Mouse (Mus musculus): ENCODE measurements around the gene Cbr4. TPM values are rescaled to one million over a fixed set of nuclear protein-coding genes. Genes with fewer than 3 reads are reported as not detected.

Cbr4 gene
- total RNA-seq, 2 experiments from 2014 or later: 18.6 to 19.1 TPM

GRCm38 (mm10) chr8:61497110-61497509 is 9.6 kb downstream of the Cbr4 start:
- Histone ChIP-seq H3K27ac (no peak overlapping the region), H3K4me3 (no peak overlapping the region)
- no peak for TF ChIP-seq CTCF (IDR thresholded peaks at IDR 0.05)
- no peak for DNase-seq (ENCODE audit: extremely low spot score in 1 of 2, low spot score in 2 of 2)
- intact Hi-C loops (cut with DNase I): loop anchor here (5.0 to 10.0 kb wide), 2 partner anchors 420 to 872 kb away; no protein-coding TSS in a partner anchor

DNA sequence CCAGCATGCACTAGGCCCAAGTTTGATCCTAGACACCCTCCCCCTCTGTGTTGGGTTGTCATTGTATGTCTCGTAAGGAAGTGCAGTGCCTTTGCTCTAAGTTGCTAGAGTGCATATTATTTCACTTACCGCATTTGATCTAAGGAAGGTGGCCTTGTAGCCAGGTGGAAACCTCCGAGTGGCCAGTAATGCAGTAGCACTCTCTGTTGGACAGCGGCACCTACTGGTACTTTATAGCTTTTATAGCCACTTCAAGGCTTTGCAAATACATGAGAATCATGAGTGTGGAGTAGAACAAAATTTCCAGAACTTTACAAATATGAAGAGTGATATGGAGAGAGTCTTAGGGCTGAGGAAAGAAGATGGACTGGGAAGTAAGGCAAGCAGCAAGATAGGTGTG is 11.5 kb downstream of the Cbr4 start:
- TF ChIP-seq CTCF (IDR thresholded peaks at IDR 0.05): peak; percentile 59
- DNase-seq (ENCODE audit: extremely low spot score in 1 of 2, low spot score in 2 of 2): no peak
- Histone ChIP-seq H3K27ac (no peak overlapping the region), H3K4me3 (no peak overlapping the region)
- intact Hi-C loops (cut with DNase I): loop anchor here (5.0 to 10.0 kb wide), 2 partner anchors 422 to 874 kb away; no protein-coding TSS in a partner anchor

DNA sequence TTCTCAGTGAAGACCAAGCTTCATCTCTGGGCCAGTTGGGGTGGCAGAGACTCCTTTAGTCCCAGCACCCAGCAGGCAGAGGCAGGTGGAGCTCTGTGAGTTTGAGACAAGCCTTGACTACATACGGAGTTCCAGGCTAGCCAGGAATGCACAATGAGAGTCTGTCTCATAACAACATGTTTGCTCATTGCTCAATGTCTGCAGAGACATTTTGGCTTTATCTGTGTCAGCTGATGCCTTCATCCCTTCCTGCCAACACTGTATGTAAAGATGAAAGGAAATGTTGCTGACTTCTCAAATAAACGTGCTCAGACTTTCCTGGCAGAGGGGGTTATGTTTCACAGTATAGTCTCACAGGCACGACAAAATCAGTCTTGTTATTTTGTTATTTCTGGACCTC is 13.4 kb downstream of the Cbr4 start:
- DNase-seq (ENCODE audit: extremely low spot score in 1 of 2, low spot score in 2 of 2): no peak
- intact Hi-C loops (cut with DNase I): no loop called here
- TF ChIP-seq CTCF (IDR thresholded peaks at IDR 0.05): no peak
- Histone ChIP-seq H3K27ac (no peak overlapping the region), H3K4me3 (no peak overlapping the region)

DNA sequence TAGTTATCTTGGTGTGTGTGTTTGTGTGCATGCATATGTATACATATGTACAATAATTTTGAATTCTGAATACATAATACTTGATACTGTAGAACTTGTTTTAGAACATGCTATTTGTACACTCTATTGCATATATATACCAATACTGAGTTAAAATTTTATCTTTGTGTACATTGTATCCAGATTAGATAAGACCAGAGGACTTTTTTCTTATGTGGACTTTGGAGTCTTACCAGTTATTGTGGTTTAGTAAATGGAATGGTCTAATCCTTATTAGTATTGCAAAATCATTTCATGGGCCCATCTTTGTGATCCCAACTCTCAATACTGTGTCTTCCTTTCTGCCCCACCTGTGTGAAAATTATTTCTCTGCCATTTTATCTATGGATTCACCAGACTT is 14.7 kb downstream of the Cbr4 start:
- intact Hi-C loops (cut with DNase I): no loop called here
- no peak for TF ChIP-seq CTCF (IDR thresholded peaks at IDR 0.05)
- no peak for DNase-seq (ENCODE audit: extremely low spot score in 1 of 2, low spot score in 2 of 2)
- H3K4me3 ChIP-seq: no peak overlapping the region
- H3K27ac ChIP-seq: no peak overlapping the region

GRCm38 (mm10) chr8:61515110-61515930 is 27.8 kb downstream of the Cbr4 start:
- DNase-seq (ENCODE audit: extremely low spot score in 1 of 2, low spot score in 2 of 2): no peak
- Histone ChIP-seq H3K27ac (no peak overlapping the region), H3K4me3 (peak overlapping the region; percentile 2; the same call in 1 of the 2 replicates)
- no peak for TF ChIP-seq CTCF (IDR thresholded peaks at IDR 0.05)
- intact Hi-C loops (cut with DNase I): loop anchor here (5.0 to 10.0 kb wide), 3 partner anchors 471 to 1011 kb away; partner anchors contain the start of genes Aadat and Gm10283

GRCm38 (mm10) chr8:61515931-61516744 is 28.6 kb downstream of the Cbr4 start:
- DNase-seq (ENCODE audit: extremely low spot score in 1 of 2, low spot score in 2 of 2): peak; percentile 85 to 87
- no peak overlapping the region for H3K27ac ChIP-seq
- TF ChIP-seq CTCF (IDR thresholded peaks at IDR 0.05): peak; percentile 95

GRCm38 (mm10) chr8:61516745-61517501 is 29.4 kb downstream of the Cbr4 start:
- no peak overlapping the region for H3K27ac ChIP-seq
- DNase-seq (ENCODE audit: extremely low spot score in 1 of 2, low spot score in 2 of 2): no peak
- no peak for TF ChIP-seq CTCF (IDR thresholded peaks at IDR 0.05)
- intact Hi-C loops (cut with DNase I): loop anchor here (2.0 to 10.0 kb wide), 4 partner anchors 442 to 1012 kb away; partner anchors contain the start of genes Aadat and Gm10283
- no peak overlapping the region for H3K4me3 ChIP-seq

More at GRCm38 (mm10) chr8:61515931-61516744, 28.6 kb downstream of the Cbr4 start:
- peak overlapping the region; percentile 2; the same call in 1 of the 2 replicates for H3K4me3 ChIP-seq
- intact Hi-C loops (cut with DNase I): loop anchor here (2.0 to 10.0 kb wide), 4 partner anchors 441 to 1011 kb away; partner anchors contain the start of genes Aadat and Gm10283

DNA sequence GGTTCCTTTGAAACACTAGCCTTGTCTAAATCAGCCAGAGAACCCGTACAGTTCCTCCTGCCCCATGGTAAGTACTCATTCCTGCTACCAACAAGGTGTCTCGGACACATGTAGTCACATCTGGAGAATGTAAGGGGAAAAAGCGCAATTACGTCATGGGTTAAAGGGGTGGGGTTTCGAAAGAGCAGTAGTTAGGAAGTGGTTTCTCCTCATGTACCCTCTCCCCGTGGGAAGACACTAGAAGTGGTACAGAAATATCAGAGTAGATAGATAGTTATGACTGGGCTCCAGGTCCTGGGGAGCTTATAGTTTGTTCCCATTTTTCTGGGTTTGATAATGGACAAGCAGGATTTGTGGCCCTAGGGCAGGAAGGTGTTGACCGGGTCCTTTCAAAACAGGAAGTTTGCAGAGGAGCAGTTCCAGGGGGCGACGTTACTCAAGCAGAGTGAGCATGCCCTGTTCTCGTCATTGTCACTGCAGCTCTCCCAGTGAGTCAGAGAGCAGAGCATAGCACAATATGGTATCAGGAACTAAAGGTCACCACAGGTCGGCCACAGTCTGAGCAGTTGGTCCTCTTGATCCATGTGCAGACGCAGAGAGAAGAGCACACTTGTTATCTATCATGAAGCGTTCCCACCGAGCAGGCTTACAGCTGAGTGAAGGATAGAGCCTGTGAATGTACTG is 30.1 kb downstream of the Cbr4 start:
- TF ChIP-seq CTCF (IDR thresholded peaks at IDR 0.05): no peak
- H3K4me3 ChIP-seq: no peak overlapping the region
- intact Hi-C loops (cut with DNase I): loop anchor here (2.0 to 10.0 kb wide), 4 partner anchors 443 to 1013 kb away; partner anchors contain the start of genes Aadat and Gm10283
- no peak overlapping the region for H3K27ac ChIP-seq
- DNase-seq (ENCODE audit: extremely low spot score in 1 of 2, low spot score in 2 of 2): no peak

DNA sequence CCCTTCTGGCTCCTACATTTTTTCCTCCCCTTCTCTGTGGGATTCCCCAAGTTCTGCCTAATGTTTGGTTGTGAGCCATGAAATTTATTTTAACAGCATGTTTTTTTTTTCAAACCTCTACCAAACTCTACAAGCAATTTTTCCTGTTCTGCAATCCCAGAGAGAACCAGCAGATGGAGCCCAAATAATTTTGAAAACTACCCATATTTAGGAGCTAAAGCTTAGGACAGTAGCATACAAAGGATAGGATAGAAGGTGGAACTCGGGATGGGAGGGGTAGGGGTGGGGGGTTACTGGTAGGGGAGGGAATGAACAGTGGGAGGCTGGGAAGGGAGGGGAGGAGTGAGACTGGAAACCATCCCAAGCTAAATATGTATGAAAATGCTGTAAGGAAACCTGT is 34.6 kb downstream of the Cbr4 start:
- Histone ChIP-seq H3K27ac (no peak overlapping the region), H3K4me3 (no peak overlapping the region)
- intact Hi-C loops (cut with DNase I): loop anchor here (5.0 kb wide), 2 partner anchors 355 to 540 kb away; no protein-coding TSS in a partner anchor
- DNase-seq (ENCODE audit: extremely low spot score in 1 of 2, low spot score in 2 of 2): peak; percentile 24 to 59
- peak; percentile 65 for TF ChIP-seq CTCF (IDR thresholded peaks at IDR 0.05)

GRCm38 (mm10) chr8:61527037-61527436 is 39.5 kb downstream of the Cbr4 start:
- intact Hi-C loops (cut with DNase I): no loop called here
- H3K4me3 ChIP-seq: no peak overlapping the region
- no peak for DNase-seq (ENCODE audit: extremely low spot score in 1 of 2, low spot score in 2 of 2)
- no peak for TF ChIP-seq CTCF (IDR thresholded peaks at IDR 0.05)
- no peak overlapping the region for H3K27ac ChIP-seq

All from left cerebral cortex, adult 2 months (tissue).